Mouse (Mus musculus) liver, embryonic 14.5 days (tissue): ENCODE data around the gene Esrrg. TPM values are rescaled to one million over a fixed set of nuclear protein-coding genes. Genes with fewer than 3 reads are reported as not detected.

Experiments used
- ATAC-seq: fragments of 200-750 bp; cut with Nextera tagmentation; 2 replicates; pipeline ENCODE4 v1.8.0; 2017; ENCODE audit warnings: moderate number of reproducible peaks, mild to moderate bottlenecking, moderate library complexity; ENCODE audit not compliant: insufficient read depth
- DNase-seq, 3 experiments: peaks; one replicate each; pipeline ENCODE4 v3.0.0-alpha.2; 2012 to 2013; ENCODE audit warnings: low read depth in 3 of 3, low spot score in 3 of 3
- H3K27ac ChIP-seq: fragments of 300-500 bp; sonication (generic); 2 replicates; pipeline ENCODE4 v1.5.1; 2014; ENCODE audit warnings: moderate library complexity, mild to moderate bottlenecking, control low read depth, inconsistent platforms
- H3K27me3 ChIP-seq: fragments of 300-500 bp; sonication (generic); 2 replicates; pipeline ENCODE4 v1.6.1; 2014; ENCODE audit warnings: mild to moderate bottlenecking, low read length, moderate library complexity; ENCODE audit not compliant: control insufficient read depth, insufficient read depth
- H3K36me3 ChIP-seq: fragments of 300-500 bp; sonication (generic); replicated peaks from 2 replicates; pipeline ENCODE4 v1.6.1; 2014; ENCODE audit warnings: low read depth; ENCODE audit not compliant: control insufficient read depth, insufficient read depth
- H3K4me1 ChIP-seq, 2 experiments: fragments of 200-500 bp in 1 of 2; fragments of 300-500 bp in 1 of 2; sonication (generic) in 1 of 2; replicated peaks; 2 replicates each; pipeline ENCODE4 v1.6.1; 2012 to 2014; ENCODE audit warnings: antibody characterized with exemption in 1 of 2, inconsistent platforms in 1 of 2, low read length in 1 of 2; ENCODE audit not compliant: control insufficient read depth in 2 of 2, insufficient read depth in 2 of 2
- H3K4me2 ChIP-seq: fragments of 300-500 bp; sonication (generic); 2 replicates; pipeline ENCODE4 v1.6.1; 2014; ENCODE audit warnings: low read depth, mild to moderate bottlenecking, control low read depth, moderate library complexity
- H3K4me3 ChIP-seq, 2 experiments: fragments of 200-500 bp in 1 of 2; fragments of 300-500 bp in 1 of 2; sonication (generic) in 1 of 2; 2 replicates each; pipeline ENCODE4 v1.5.1; 2012 to 2014; ENCODE audit warnings: low read depth in 2 of 2, low read length in 2 of 2, mild to moderate bottlenecking in 2 of 2, control low read depth in 1 of 2, inconsistent platforms in 1 of 2, moderate library complexity in 1 of 2; ENCODE audit not compliant: insufficient read depth in 1 of 2
- H3K9ac ChIP-seq: fragments of 300-500 bp; sonication (generic); replicated peaks from 2 replicates; pipeline ENCODE4 v1.6.1; 2014; ENCODE audit warnings: mild to moderate bottlenecking, control low read depth, moderate library complexity
- H3K9me3 ChIP-seq: fragments of 300-500 bp; sonication (generic); 2 replicates; pipeline ENCODE4 v1.6.1; 2016; ENCODE audit warnings: low read length, mixed read lengths; ENCODE audit not compliant: control insufficient read depth
- CTCF ChIP-seq: IDR thresholded peaks from 2 replicates; pipeline ENCODE4 v1.5.1; 2016; ENCODE audit warnings: antibody characterized with exemption, low read depth, control low read depth
- EP300 ChIP-seq: IDR thresholded peaks from 2 replicates; pipeline ENCODE4 v1.6.1; 2016; ENCODE audit warnings: antibody characterized with exemption, low read depth
- WGBS: fragments of 180-500 bp; shearing (Covaris S2); extraction: QIAGEN DNeasy Blood & Tissue Kit; methylation state at CpG from one replicate; pipeline ENCODE4 v1.1.7; 2014; ENCODE audit not compliant: insufficient replicate concordance; 5-methylcytosine and 5-hydroxymethylcytosine counted together
- polyA plus RNA-seq, 2 experiments: library from polyadenylated mRNA; depleted of rRNA in 1 of 2; stranded (reverse) in 1 of 2; unstranded in 1 of 2; fragments of >200 nt; fragmentation: Nextera tagmentation in 1 of 2; extraction: Ambion mirVana in 1 of 2; gene quantifications; 2 replicates each; pipeline versions ENCODE4 v1.2.1 to v1.2.3; 2012 to 2014

Esrrg gene
- polyA plus RNA-seq, 2 experiments: 0.03 TPM

DNA sequence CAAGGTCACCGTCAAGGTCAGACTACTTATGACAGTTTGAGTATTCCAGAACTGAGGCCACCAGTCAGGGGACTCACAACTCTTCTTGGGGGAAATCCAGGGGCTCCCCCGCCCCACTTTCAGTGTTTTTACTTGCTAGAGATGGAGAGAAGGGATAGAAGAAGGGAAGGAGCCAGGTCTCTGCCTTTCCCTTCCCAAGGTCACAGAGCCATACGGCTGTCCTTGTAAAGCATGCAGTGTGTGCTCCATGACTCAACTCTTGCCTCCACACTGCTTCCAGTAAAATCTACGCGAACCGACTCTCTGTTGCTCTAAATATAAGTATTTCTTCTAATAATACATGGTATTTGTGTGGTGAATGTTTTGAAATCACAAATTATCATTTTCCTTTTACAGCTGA is 61.2 kb downstream of the Esrrg start:
- no peak overlapping the region for H3K27ac ChIP-seq
- H3K4me3 ChIP-seq: no peak overlapping the region
- TF ChIP-seq EP300 (no peak), CTCF (no peak)
- no peak overlapping the region for H3K9ac ChIP-seq
- no peaks in the 10 kb centered on the region for H3K9me3 ChIP-seq
- H3K27me3 ChIP-seq: no peaks in the 10 kb centered on the region
- ATAC-seq (no peak), DNase-seq (no peak)
- peaks cover 0 to 3% of the 10 kb centered on the region in 2 experiments; a peak in 2 of 4 replicates for H3K4me1 ChIP-seq
- 63% methylated on average over 6 of the region's 6 CpGs for WGBS
- H3K36me3 ChIP-seq: no peaks in the 10 kb centered on the region
- H3K4me2 ChIP-seq: no peak overlapping the region

GRCm38 (mm10) chr1:187672446-187672845 is 63.9 kb downstream of the Esrrg start:
- Histone ChIP-seq H3K9ac (no peak overlapping the region), H3K27me3 (no peaks in the 10 kb centered on the region), H3K36me3 (no peaks in the 10 kb centered on the region), H3K4me2 (no peak overlapping the region), H3K27ac (no peak overlapping the region), H3K4me3 (no peak overlapping the region), H3K4me1 (peaks cover 0 to 3% of the 10 kb centered on the region in 2 experiments; a peak in 1 of 4 replicates), H3K9me3 (no peaks in the 10 kb centered on the region)
- TF ChIP-seq CTCF (no peak), EP300 (no peak)
- no peak for ATAC-seq
- 57% methylated on average over 5 of the region's 5 CpGs for WGBS
- no peak for DNase-seq

DNA sequence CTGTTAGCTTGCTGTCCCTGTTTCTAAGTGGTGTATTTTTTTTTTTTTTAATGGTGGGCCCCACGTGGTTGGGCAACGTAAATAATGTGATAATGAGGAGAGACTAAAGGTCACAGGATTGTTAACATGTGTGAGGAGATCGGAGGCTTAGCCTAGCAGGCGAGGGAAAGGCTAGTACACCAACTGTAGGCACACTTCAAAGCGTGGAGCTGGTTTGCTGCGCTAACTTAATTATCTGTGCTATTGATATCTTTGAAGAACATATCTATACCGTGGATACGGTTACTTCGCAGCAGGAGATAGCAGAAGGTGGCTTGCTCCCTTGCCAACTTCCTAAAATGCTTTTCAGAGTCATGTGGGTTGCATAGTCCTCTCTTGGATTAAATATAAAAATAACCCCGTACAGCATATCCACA is 66.2 kb downstream of the Esrrg start:
- ATAC-seq (no peak), DNase-seq (no peak)
- Histone ChIP-seq H3K4me3 (no peak overlapping the region), H3K36me3 (no peaks in the 10 kb centered on the region), H3K27me3 (no peaks in the 10 kb centered on the region), H3K9ac (no peak overlapping the region), H3K9me3 (no peaks in the 10 kb centered on the region), H3K4me1 (peaks cover 0 to 3% of the 10 kb centered on the region in 2 experiments; a peak in 1 of 4 replicates), H3K27ac (no peak overlapping the region), H3K4me2 (no peak overlapping the region)
- WGBS: 47% methylated on average over 10 of the region's 10 CpGs
- no peak for TF ChIP-seq CTCF
- no peak for TF ChIP-seq EP300

- peaks cover 0 to 3% of the 10 kb centered on the region in 2 experiments; a peak in 1 of 4 replicates for H3K4me1 ChIP-seq
- no peak overlapping the region for H3K27ac ChIP-seq
- H3K36me3 ChIP-seq: no peaks in the 10 kb centered on the region
- no peaks in the 10 kb centered on the region for H3K9me3 ChIP-seq
- H3K9ac ChIP-seq: no peak overlapping the region
- no peak for DNase-seq
- no peak overlapping the region for H3K4me3 ChIP-seq
- 81% methylated on average over 10 of the region's 10 CpGs for WGBS
- no peak overlapping the region for H3K4me2 ChIP-seq
- ATAC-seq: no peak
- TF ChIP-seq EP300 (no peak), CTCF (no peak)
- H3K27me3 ChIP-seq: no peaks in the 10 kb centered on the region
Observed at GRCm38 (mm10) chr1:187676626-187677025, 68.0 kb downstream of the Esrrg start.

DNA sequence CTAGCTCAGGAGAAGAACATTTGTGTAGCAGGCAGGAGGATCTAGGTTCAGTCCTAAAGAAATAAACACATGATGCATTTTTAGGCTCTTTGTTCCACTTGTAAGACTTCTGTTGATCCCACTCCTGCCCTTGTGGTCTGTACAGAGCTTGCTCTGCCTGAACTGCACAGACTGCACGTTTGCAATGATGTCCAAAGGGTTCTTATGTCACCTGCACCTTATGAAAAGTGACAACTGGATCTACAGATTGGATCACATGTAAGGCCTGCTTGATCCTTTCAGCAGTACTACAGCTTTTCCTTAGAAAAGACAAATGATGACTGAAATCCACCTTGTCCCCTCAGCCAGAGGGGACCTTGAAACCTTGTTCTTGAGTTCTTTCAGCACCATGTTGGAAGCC is 70.7 kb downstream of the Esrrg start:
- H3K4me1 ChIP-seq: peaks cover 0 to 3% of the 10 kb centered on the region in 2 experiments; a peak in 1 of 4 replicates
- H3K9me3 ChIP-seq: no peaks in the 10 kb centered on the region
- H3K9ac ChIP-seq: no peak overlapping the region
- 35% methylated on average over 1 of the region's 1 CpGs for WGBS
- no peak overlapping the region for H3K4me3 ChIP-seq
- TF ChIP-seq CTCF: no peak
- no peak for TF ChIP-seq EP300
- no peak overlapping the region for H3K4me2 ChIP-seq
- no peak for DNase-seq
- no peak overlapping the region for H3K27ac ChIP-seq
- no peaks in the 10 kb centered on the region for H3K27me3 ChIP-seq
- no peaks in the 10 kb centered on the region for H3K36me3 ChIP-seq
- ATAC-seq: no peak
